Mouse (Mus musculus): Measurements from ENCODE around the gene Rhobtb1.

Gene Rhobtb1

DNA sequence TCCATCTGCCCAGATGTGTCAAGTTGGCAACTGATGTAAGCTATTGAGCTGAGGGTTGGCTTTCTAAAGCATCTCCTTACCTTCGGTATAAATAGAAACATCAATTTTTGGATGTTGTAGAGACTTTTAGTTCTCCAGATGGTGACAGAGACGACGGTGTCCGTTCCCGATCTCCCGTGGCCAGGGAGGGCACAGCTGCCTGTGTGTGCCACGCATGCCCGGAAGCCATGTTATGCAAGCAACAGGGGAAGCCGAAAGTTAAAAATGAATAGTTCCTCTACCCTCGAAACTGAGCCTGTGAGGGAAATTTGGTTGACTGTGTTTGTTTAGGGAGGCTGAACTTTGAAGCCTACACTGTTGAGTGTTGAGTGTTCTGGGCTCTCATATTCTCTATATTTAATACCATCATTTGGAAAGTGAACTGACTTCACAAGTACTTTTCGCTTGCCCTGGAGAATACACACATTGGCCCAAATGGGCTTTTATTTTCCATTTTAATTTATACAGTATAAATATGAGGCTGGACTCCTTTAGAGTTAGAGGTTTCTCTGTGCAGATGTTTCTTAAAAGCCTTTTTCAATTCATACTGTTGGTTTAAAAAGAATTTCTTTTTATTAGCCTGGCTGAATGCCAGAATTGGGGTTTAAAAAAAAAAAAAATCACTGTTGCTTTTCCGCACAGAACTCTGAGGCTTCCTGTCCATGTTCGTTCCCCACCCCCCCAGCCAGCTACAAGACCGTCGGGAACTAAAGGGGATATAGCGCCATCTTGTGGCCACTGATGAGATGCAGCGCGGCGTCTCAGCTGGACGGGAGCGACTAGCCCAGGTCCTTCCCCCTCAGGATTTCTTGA is 169.7 kb downstream of the Rhobtb1 start:
- peak; percentile 77 for DNase-seq (ENCODE audit: low read depth, low spot score)

- DNase-seq (ENCODE audit: low read depth, low spot score), result no peak
Observed at GRCm38 (mm10) chr10:69321519-69322035, 170.3 kb downstream of the Rhobtb1 start.

DNA sequence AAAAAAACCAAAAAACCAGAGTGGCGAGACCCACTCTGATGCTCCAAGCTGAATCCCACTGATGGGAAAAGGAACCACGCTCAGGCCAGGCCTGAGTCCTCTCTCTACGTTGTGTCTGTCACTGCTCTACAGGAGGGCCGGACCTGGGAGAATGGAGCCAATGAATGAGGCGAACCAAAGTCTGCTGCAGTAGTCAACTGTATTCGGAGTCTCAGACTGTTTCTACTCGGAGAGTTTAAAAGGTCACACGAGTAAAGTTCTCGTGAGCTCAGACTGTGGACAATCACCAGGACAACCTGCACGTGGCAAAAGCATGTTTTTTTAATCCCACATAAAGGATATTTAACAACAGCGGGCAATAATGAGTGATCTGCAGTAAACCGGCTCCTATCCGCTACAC is 172.8 kb downstream of the Rhobtb1 start:
- no peak for DNase-seq (ENCODE audit: low read depth, low spot score)

GRCm38 (mm10) chr10:69324816-69325215 is 173.6 kb downstream of the Rhobtb1 start:
- DNase-seq (ENCODE audit: low read depth, low spot score), result no peak

GRCm38 (mm10) chr10:69326433-69326832 is 175.2 kb downstream of the Rhobtb1 start:
- no peak for DNase-seq (ENCODE audit: low read depth, low spot score)

GRCm38 (mm10) chr10:69327362-69327761 is 176.1 kb downstream of the Rhobtb1 start:
- DNase-seq (ENCODE audit: low read depth, low spot score), result no peak

GRCm38 (mm10) chr10:69328029-69328655 is 176.9 kb downstream of the Rhobtb1 start:
- DNase-seq (ENCODE audit: low read depth, low spot score), result no peak

DNA sequence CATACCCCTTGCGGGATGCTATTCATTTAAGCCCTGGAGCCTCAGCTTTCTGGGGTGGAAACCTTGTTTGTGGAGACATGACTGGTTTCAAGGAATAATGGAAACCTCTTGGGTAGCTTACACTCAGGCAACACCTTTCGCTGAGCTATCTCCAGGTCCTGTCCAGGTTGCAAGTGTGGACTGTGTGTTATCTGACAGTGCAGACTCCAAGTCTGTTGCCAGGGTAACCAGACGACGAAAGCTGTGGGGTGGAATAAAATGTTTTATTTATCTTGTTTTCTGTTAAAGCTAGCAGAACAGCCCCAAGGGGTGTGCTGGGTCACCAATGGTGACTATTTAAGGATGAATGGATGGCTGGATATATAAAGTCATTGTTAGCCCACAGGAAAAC is 177.4 kb downstream of the Rhobtb1 start:
- DNase-seq (ENCODE audit: low read depth, low spot score), result no peak

DNA sequence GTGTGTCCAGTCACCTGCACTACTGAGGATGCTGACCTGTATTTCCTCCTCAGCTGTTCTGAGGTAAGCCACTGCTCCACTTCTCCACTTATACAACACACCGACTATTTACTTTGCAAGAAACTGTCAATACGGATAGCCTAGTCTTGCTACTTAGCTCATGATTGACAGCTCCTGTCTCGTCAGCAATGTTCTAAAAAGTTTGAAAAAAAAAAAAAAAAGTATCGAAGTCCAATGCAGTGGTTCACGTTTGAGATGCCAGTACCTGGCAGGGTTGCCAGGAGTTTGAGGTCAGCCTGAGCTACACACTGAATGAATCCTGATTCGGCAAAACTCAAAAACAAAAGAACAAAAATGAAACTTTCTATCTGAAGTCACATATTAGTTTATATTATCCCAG is 180.0 kb downstream of the Rhobtb1 start:
- DNase-seq (ENCODE audit: low read depth, low spot score), result no peak

- DNase-seq (ENCODE audit: low read depth, low spot score), result no peak
Observed at GRCm38 (mm10) chr10:69333212-69333611, 182.0 kb downstream of the Rhobtb1 start.

- no peak for DNase-seq (ENCODE audit: low read depth, low spot score)
Observed at GRCm38 (mm10) chr10:69334271-69335194, 183.3 kb downstream of the Rhobtb1 start.

DNA sequence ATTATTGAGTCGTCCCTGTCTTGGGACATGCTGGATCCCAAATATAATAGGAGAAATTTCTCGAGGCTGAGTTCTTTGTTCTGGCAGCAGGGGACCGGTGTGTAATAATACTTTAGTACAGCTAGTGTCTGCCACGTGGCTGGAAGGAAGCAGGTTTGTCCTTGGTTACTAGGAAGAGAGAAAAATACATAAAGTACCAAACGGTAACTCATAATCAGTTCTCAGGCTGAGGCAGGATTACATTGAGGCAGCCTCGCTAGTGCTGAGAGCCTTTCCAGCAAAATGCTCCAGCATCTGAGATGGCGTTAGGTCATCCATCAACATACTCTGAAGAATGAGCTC is 183.9 kb downstream of the Rhobtb1 start:
- no peak for DNase-seq (ENCODE audit: low read depth, low spot score)

- no peak for DNase-seq (ENCODE audit: low read depth, low spot score)
Observed at GRCm38 (mm10) chr10:69335611-69336010, 184.4 kb downstream of the Rhobtb1 start.

DNA sequence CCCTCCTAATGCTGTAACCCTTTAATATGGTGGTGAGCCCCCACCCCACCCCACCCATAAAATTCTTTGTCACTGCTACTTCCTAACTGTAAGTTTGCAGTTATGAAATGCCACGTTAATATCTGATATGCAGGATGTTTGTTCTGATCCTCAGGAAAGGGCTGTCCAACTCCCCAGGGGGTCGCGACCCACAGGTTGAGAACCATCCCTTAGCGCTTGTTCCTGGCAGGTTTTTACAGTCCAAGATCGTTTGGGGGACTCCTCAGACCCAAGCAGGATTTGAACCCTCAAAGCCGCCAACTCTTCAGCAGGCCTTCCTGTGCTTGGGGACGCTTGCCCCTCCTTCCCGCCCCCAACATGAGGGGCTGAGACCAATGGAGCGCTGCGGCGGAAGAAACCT is 185.0 kb downstream of the Rhobtb1 start:
- no peak for DNase-seq (ENCODE audit: low read depth, low spot score)

GRCm38 (mm10) chr10:69340001-69340400 is 188.8 kb downstream of the Rhobtb1 start:
- DNase-seq (ENCODE audit: low read depth, low spot score), result no peak
